Mouse (Mus musculus): ENCODE results near the gene Cox5a. TPM values are rescaled to one million over a fixed set of nuclear protein-coding genes. Genes with fewer than 3 reads are reported as not detected.

Cox5a gene
- polyA plus RNA-seq, 1 experiment from 2014 or later = 1,022 TPM

DNA sequence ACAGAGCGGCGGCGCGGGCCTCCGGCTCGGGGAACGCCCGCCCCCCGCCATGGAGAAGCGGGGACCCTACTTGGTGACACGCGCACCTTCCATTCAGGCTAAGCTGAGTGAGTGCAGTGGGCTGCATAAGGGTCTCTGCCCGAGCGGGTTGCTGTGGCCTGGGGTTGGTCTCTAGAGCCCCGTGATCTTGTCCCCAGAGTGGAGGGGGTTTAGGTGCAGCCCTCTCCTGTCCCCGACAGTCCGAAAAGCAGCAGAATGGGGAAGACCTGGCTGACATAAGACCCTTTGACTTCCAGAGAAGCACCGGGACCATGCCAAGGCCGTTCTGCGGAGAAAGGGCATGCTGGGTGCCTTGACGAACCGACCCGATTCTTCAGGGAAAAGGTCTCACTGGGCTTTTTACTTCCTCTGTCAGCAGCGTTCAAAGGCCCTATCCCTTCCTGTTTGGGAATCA, 16.7 kb downstream of the Cox5a start:
- WGBS = under 1% methylated on average over 14 of the region's 24 CpGs
- peak overlapping the region; percentile 90 for H3K27ac ChIP-seq (ENCODE audit: low read depth, low read length)
- H3K9ac ChIP-seq (replicated peaks; ENCODE audit: low read depth, low read length) = peak overlapping the region; percentile 90
- H3K4me1 ChIP-seq (ENCODE audit: control insufficient read depth, insufficient read depth, low read length) = peaks cover 12% of the 10 kb centered on the region
- peak overlapping the region; percentile 91 for H3K4me3 ChIP-seq (ENCODE audit: low read depth, low read length)
- peaks cover 24% of the 10 kb centered on the region; the same call in 1 of the 2 replicates for H3K36me3 ChIP-seq (ENCODE audit: control insufficient read depth, insufficient read depth, low read length)
- peak overlapping the region; percentile 82 for H3K4me2 ChIP-seq (ENCODE audit: low read depth, low read length)
- H3K9me3 ChIP-seq (ENCODE audit: control insufficient read depth, low read length) = no peaks in the 10 kb centered on the region
- no peaks in the 10 kb centered on the region for H3K27me3 ChIP-seq (ENCODE audit: control insufficient read depth, insufficient read depth, low read length)
- peak; percentile 86 for ATAC-seq (ENCODE audit: low read depth)

- WGBS = 95% methylated on average over 2 of the region's 2 CpGs
- ATAC-seq (ENCODE audit: low read depth) = no peak
- H3K27ac ChIP-seq (ENCODE audit: low read depth, low read length) = no peak overlapping the region
Measured at GRCm38 (mm10) chr9:57539550-57539949, 18.5 kb downstream of the Cox5a start.

GRCm38 (mm10) chr9:57541312-57541711, 20.2 kb downstream of the Cox5a start:
- H3K36me3 ChIP-seq (ENCODE audit: control insufficient read depth, insufficient read depth, low read length) = peaks cover 50% of the 10 kb centered on the region
- H3K4me1 ChIP-seq (ENCODE audit: control insufficient read depth, insufficient read depth, low read length) = peaks cover 12% of the 10 kb centered on the region
- no peaks in the 10 kb centered on the region for H3K27me3 ChIP-seq (ENCODE audit: control insufficient read depth, insufficient read depth, low read length)
- no peak overlapping the region for H3K9ac ChIP-seq (replicated peaks; ENCODE audit: low read depth, low read length)
- no peak overlapping the region for H3K4me2 ChIP-seq (ENCODE audit: low read depth, low read length)
- no peak overlapping the region for H3K4me3 ChIP-seq (ENCODE audit: low read depth, low read length)
- no peak for ATAC-seq (ENCODE audit: low read depth)
- WGBS = 24% methylated on average over 1 of the region's 1 CpGs
- H3K27ac ChIP-seq (ENCODE audit: low read depth, low read length) = no peak overlapping the region
- no peaks in the 10 kb centered on the region for H3K9me3 ChIP-seq (ENCODE audit: control insufficient read depth, low read length)

More at GRCm38 (mm10) chr9:57539550-57539949, 18.5 kb downstream of the Cox5a start:
- Histone ChIP-seq H3K4me1 (ENCODE audit: control insufficient read depth, insufficient read depth, low read length) (peaks cover 12% of the 10 kb centered on the region), H3K36me3 (ENCODE audit: control insufficient read depth, insufficient read depth, low read length) (peaks cover 36% of the 10 kb centered on the region), H3K9ac (replicated peaks; ENCODE audit: low read depth, low read length) (no peak overlapping the region), H3K4me2 (ENCODE audit: low read depth, low read length) (no peak overlapping the region), H3K4me3 (ENCODE audit: low read depth, low read length) (no peak overlapping the region), H3K27me3 (ENCODE audit: control insufficient read depth, insufficient read depth, low read length) (no peaks in the 10 kb centered on the region), H3K9me3 (ENCODE audit: control insufficient read depth, low read length) (no peaks in the 10 kb centered on the region)

- WGBS = 90% methylated on average over 3 of the region's 3 CpGs
Measured at GRCm38 (mm10) chr9:57543951-57544350, 22.9 kb downstream of the Cox5a start.

DNA sequence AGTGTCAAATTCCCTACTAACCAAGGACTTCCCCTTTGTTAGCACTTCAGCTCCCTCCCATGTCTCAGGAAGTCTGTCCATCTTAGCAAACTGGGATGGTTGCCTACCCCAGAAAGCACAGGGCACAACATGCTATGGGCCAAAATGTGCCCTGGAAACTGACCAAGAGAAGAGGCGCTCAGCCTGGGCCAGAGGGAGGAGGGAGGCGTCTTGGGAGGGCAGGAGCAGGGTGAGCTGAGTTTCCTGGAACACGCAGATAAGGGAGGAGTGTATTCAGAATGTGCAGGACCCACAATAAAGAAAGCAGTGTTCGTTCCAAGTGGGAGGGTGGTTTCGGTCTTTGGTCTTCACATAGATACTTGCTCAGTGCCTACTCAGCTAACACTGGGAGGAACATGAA, 26.2 kb downstream of the Cox5a start:
- H3K9ac ChIP-seq (replicated peaks; ENCODE audit: low read depth, low read length) = no peak overlapping the region
- no peak for ATAC-seq (ENCODE audit: low read depth)
- peaks cover 7% of the 10 kb centered on the region for H3K4me1 ChIP-seq (ENCODE audit: control insufficient read depth, insufficient read depth, low read length)
- no peaks in the 10 kb centered on the region for H3K27me3 ChIP-seq (ENCODE audit: control insufficient read depth, insufficient read depth, low read length)
- H3K4me2 ChIP-seq (ENCODE audit: low read depth, low read length) = no peak overlapping the region
- no peak overlapping the region for H3K4me3 ChIP-seq (ENCODE audit: low read depth, low read length)
- H3K36me3 ChIP-seq (ENCODE audit: control insufficient read depth, insufficient read depth, low read length) = peaks cover 62% of the 10 kb centered on the region
- no peaks in the 10 kb centered on the region for H3K9me3 ChIP-seq (ENCODE audit: control insufficient read depth, low read length)
- no peak overlapping the region for H3K27ac ChIP-seq (ENCODE audit: low read depth, low read length)
- WGBS = 90% methylated on average over 5 of the region's 5 CpGs

More at GRCm38 (mm10) chr9:57543951-57544350, 22.9 kb downstream of the Cox5a start:
- peaks cover under 1% of the 10 kb centered on the region; the same call in 1 of the 2 replicates for H3K4me1 ChIP-seq (ENCODE audit: control insufficient read depth, insufficient read depth, low read length)
- ATAC-seq (ENCODE audit: low read depth) = no peak
- no peak overlapping the region for H3K4me3 ChIP-seq (ENCODE audit: low read depth, low read length)
- no peak overlapping the region for H3K27ac ChIP-seq (ENCODE audit: low read depth, low read length)
- H3K36me3 ChIP-seq (ENCODE audit: control insufficient read depth, insufficient read depth, low read length) = peaks cover 65% of the 10 kb centered on the region
- no peak overlapping the region for H3K4me2 ChIP-seq (ENCODE audit: low read depth, low read length)
- no peaks in the 10 kb centered on the region for H3K9me3 ChIP-seq (ENCODE audit: control insufficient read depth, low read length)
- no peaks in the 10 kb centered on the region for H3K27me3 ChIP-seq (ENCODE audit: control insufficient read depth, insufficient read depth, low read length)
- H3K9ac ChIP-seq (replicated peaks; ENCODE audit: low read depth, low read length) = no peak overlapping the region

GRCm38 (mm10) chr9:57547869-57548268, 26.8 kb downstream of the Cox5a start:
- Histone ChIP-seq H3K27ac (ENCODE audit: low read depth, low read length) (no peak overlapping the region), H3K4me3 (ENCODE audit: low read depth, low read length) (no peak overlapping the region), H3K9me3 (ENCODE audit: control insufficient read depth, low read length) (no peaks in the 10 kb centered on the region), H3K9ac (replicated peaks; ENCODE audit: low read depth, low read length) (no peak overlapping the region), H3K4me2 (ENCODE audit: low read depth, low read length) (no peak overlapping the region), H3K4me1 (ENCODE audit: control insufficient read depth, insufficient read depth, low read length) (peaks cover 7% of the 10 kb centered on the region), H3K36me3 (ENCODE audit: control insufficient read depth, insufficient read depth, low read length) (peaks cover 56% of the 10 kb centered on the region), H3K27me3 (ENCODE audit: control insufficient read depth, insufficient read depth, low read length) (no peaks in the 10 kb centered on the region)
- ATAC-seq (ENCODE audit: low read depth) = no peak
- WGBS = 94% methylated on average over 11 of the region's 11 CpGs

DNA sequence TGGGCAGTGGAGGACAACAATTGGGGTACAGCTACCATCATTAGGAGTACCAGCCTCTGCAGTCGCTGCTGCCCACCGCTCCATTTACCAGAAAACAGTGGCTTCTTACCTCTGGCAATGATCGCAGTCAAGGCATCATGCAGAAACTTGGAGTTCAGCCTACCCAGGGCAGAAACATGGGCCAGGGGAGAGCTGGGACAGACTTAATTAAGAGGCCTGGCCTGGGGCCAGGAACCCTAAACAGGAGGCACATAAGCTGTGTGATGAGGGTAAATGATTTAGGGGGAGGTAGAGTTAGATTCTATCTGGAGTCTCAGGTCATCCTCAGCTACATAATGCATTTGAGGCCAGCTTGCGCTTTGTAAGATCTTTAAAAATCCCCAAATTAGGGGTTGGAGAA, 28.1 kb downstream of the Cox5a start:
- 79% methylated on average over 4 of the region's 4 CpGs for WGBS
- no peak overlapping the region for H3K4me2 ChIP-seq (ENCODE audit: low read depth, low read length)
- H3K4me1 ChIP-seq (ENCODE audit: control insufficient read depth, insufficient read depth, low read length) = peaks cover 7% of the 10 kb centered on the region
- H3K36me3 ChIP-seq (ENCODE audit: control insufficient read depth, insufficient read depth, low read length) = peaks cover 47% of the 10 kb centered on the region
- H3K27ac ChIP-seq (ENCODE audit: low read depth, low read length) = no peak overlapping the region
- H3K4me3 ChIP-seq (ENCODE audit: low read depth, low read length) = no peak overlapping the region
- no peak for ATAC-seq (ENCODE audit: low read depth)
- H3K27me3 ChIP-seq (ENCODE audit: control insufficient read depth, insufficient read depth, low read length) = no peaks in the 10 kb centered on the region
- peak overlapping the region; percentile 11; the same call in 1 of the 2 replicates for H3K9ac ChIP-seq (replicated peaks; ENCODE audit: low read depth, low read length)
- no peaks in the 10 kb centered on the region for H3K9me3 ChIP-seq (ENCODE audit: control insufficient read depth, low read length)

DNA sequence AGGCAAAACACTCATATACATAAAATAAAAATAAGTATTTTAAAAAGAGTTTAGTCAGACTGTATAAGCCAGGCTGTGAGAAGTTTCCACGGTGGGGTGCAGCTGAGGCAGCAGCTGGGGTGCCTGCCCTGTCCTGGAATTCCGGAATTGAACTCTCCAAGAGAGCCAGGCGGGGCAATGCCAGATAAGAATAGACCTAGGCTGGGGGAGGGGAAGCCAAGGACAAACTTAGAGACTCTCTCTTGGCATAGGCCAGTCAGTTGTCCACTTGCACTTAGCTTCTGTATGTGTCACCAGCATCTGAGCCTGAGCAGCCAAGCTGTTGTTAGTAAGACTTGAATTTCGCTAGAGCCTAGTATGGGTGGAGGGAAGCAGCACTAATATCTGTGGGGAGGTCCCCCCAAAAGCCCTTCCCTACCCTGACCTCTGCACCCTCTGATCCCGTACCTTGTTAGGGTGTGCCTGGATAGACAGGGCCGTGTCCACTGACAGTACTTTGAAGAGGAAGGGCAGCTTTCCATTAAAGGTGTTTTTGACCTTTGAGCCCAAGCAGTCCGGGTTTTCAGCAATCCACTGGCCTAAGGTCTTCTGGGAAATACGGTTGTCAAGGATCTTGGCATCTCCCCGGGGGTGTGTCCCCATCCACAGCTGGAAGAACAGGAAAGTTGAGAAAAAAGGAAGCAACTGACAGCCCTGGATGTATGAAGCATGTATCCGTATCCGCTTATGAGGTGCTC, 29.2 kb downstream of the Cox5a start:
- Histone ChIP-seq H3K9me3 (ENCODE audit: control insufficient read depth, low read length) (no peaks in the 10 kb centered on the region), H3K4me1 (ENCODE audit: control insufficient read depth, insufficient read depth, low read length) (peaks cover 7% of the 10 kb centered on the region), H3K36me3 (ENCODE audit: control insufficient read depth, insufficient read depth, low read length) (peaks cover 36% of the 10 kb centered on the region), H3K27me3 (ENCODE audit: control insufficient read depth, insufficient read depth, low read length) (no peaks in the 10 kb centered on the region), H3K27ac (ENCODE audit: low read depth, low read length) (no peak overlapping the region), H3K4me2 (ENCODE audit: low read depth, low read length) (no peak overlapping the region), H3K9ac (replicated peaks; ENCODE audit: low read depth, low read length) (no peak overlapping the region), H3K4me3 (ENCODE audit: low read depth, low read length) (no peak overlapping the region)
- ATAC-seq (ENCODE audit: low read depth) = no peak
- 89% methylated on average over 11 of the region's 11 CpGs for WGBS

GRCm38 (mm10) chr9:57552139-57552887, 31.2 kb downstream of the Cox5a start, which contains the start of gene Mpi:
Mpi (minus strand) TSS chr9:57552763.
- Histone ChIP-seq H3K4me2 (ENCODE audit: low read depth, low read length) (peak within 1 kb of the TSS; percentile 82), H3K9ac (replicated peaks; ENCODE audit: low read depth, low read length) (peak within 1 kb of the TSS; percentile 68), H3K27me3 (ENCODE audit: control insufficient read depth, insufficient read depth, low read length) (no peaks in the 10 kb centered on the region), H3K9me3 (ENCODE audit: control insufficient read depth, low read length) (no peaks in the 10 kb centered on the region), H3K4me1 (ENCODE audit: control insufficient read depth, insufficient read depth, low read length) (peaks cover 7% of the 10 kb centered on the region), H3K4me3 (ENCODE audit: low read depth, low read length) (peak within 1 kb of the TSS; percentile 53), H3K36me3 (ENCODE audit: control insufficient read depth, insufficient read depth, low read length) (peaks cover 23% of the 10 kb centered on the region), H3K27ac (ENCODE audit: low read depth, low read length) (no peak within 1 kb of the TSS; the same call in 1 of the 2 replicates)
- ATAC-seq (ENCODE audit: low read depth) = peak; percentile 64
- under 1% methylated on average over 28 of the region's 28 CpGs for WGBS
